Mouse (Mus musculus) kidney, adult 2 months (tissue): ENCODE measurements around the gene Nampt.

Source experiments
- CTCF ChIP-seq: fragments of 200-500 bp; conservative IDR thresholded peaks from 2 replicates; pipeline ENCODE4 v1.5.1; 2011; ENCODE audit warnings: low read depth, mild to moderate bottlenecking, control low read depth, low read length, moderate library complexity, mixed read lengths; ENCODE audit not compliant: insufficient read depth, insufficient read length
- POLR2A ChIP-seq: fragments of 200-500 bp; IDR thresholded peaks from one replicate; pipeline ENCODE4 v1.6.1; 2011; ENCODE audit warnings: low read depth, low read length, control low read depth

- TF ChIP-seq POLR2A (no peak), CTCF (no peak)
These were observed 35.5 kb downstream of the Nampt start for GRCm38 (mm10) chr12:32854866-32855265.
